Mouse (Mus musculus): ENCODE measurements around the gene Gm36176.

Gm36176 gene

GRCm38 (mm10) chr10:77880305-77880704, 33.7 kb downstream of the Gm36176 start:
- DNase-seq (ENCODE audit: low spot score in 2 of 2): no peak

GRCm38 (mm10) chr10:77882553-77882952, 36.0 kb downstream of the Gm36176 start:
- no peak for DNase-seq (ENCODE audit: low spot score in 2 of 2)

GRCm38 (mm10) chr10:77886007-77886747, 39.6 kb downstream of the Gm36176 start:
- DNase-seq (ENCODE audit: low spot score in 2 of 2): no peak

- DNase-seq (ENCODE audit: low spot score in 2 of 2): no peak
Measured at GRCm38 (mm10) chr10:77890987-77891565, 44.5 kb downstream of the Gm36176 start.

- no peak for DNase-seq (ENCODE audit: low spot score in 2 of 2)
Measured at GRCm38 (mm10) chr10:77895562-77895961, 49.0 kb downstream of the Gm36176 start.
